Mouse (Mus musculus): ENCODE measurements around the gene Ubtd2.

DNA sequence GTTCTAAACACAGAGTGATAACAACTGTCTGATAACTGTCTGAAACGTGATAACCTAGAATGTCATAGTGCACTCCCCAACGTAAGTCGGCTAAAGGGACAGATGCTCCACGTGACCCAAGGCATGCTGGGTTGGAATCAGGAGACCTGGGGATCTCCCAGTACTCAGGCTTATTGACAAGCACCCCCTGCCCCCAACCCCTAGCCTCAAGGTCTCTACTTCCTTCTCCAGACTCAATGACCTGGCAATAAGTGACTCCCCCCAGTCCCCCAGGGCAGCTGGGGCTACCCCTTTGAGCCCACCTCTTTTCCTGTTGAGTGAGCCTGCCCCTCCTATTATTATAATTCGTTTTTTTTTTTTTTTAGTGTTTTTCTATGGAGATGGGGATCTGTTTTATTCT, 107.5 kb downstream of the Ubtd2 start:
- TF ChIP-seq CTCF (conservative IDR thresholded peaks at IDR 0.05; ENCODE audit: low read length) (no peak), POU5F1 (IDR thresholded peaks at IDR 0.05; ENCODE audit: borderline replicate concordance, low read length) (no peak), NANOG (IDR thresholded peaks at IDR 0.05; ENCODE audit: borderline replicate concordance, low read length) (no peak)
